ENCODE assay signal across 7 mouse cellular contexts in genomic region chr3:37876016-37876765, GRCm38 (mm10).
DNase-seq lines count a peak whose midpoint lies in the region; ATAC-seq lines count a peak whose summit lies in the region.

No protein-coding gene starts in this region.

- H3K36me3 ChIP-seq in hindbrain, embryonic 14.5 days (replicated peaks; ENCODE audit: control insufficient read depth, insufficient read depth): no peaks in the 10 kb centered on the region

- H3K27ac ChIP-seq in hindbrain, embryonic 14.5 days: peak overlapping the region; percentile 56; the same call in 1 of the 2 replicates

- 78% methylated on average over 13 of the region's 13 CpGs for WGBS in hindbrain, embryonic 14.5 days

- DNase-seq in 3T3-L1 (ENCODE audit: low read depth, low spot score) (peak; percentile 34), NIH3T3 (ENCODE audit: low read depth) (peak; percentile 32)
- no peak for DNase-seq in hindbrain, embryonic 14.5 days (ENCODE audit: low spot score)
- peak; percentile 21 to 55 for DNase-seq in lung, adult 18-20 months
- no peak for DNase-seq in spleen, postnatal 10 days (ENCODE audit: low spot score in 2 of 2)
- DNase-seq in right cerebral cortex, postnatal 14 days: no peak
- no peak for DNase-seq in cerebellum, postnatal 14 days

- no peak overlapping the region for H3K4me3 ChIP-seq in hindbrain, embryonic 14.5 days (replicated peaks; ENCODE audit: low read length)

- peaks cover 7% of the 10 kb centered on the region; the same call in 1 of the 2 replicates for H3K4me1 ChIP-seq in hindbrain, embryonic 14.5 days (replicated peaks; ENCODE audit: control insufficient read depth, insufficient read depth, low read length)

- no peaks in the 10 kb centered on the region for H3K27me3 ChIP-seq in hindbrain, embryonic 14.5 days (ENCODE audit: control insufficient read depth, insufficient read depth, low read length)

- ATAC-seq in hindbrain, embryonic 14.5 days (ENCODE audit: low FRiP score): no peak

- H3K9ac ChIP-seq in hindbrain, embryonic 14.5 days: no peak overlapping the region

- no peak overlapping the region for H3K4me2 ChIP-seq in hindbrain, embryonic 14.5 days (replicated peaks)

- no peaks in the 10 kb centered on the region for H3K9me3 ChIP-seq in hindbrain, embryonic 14.5 days (ENCODE audit: control insufficient read depth, low read length)

Comparison
In these comparisons a context has a peak if more than half of its experiments do, and no peak if none do; other contexts are left out.
1. DNase-seq: peak in 3T3-L1 (single experiment), NIH3T3 (single experiment) and lung, adult 18-20 months (2 of 2); none in hindbrain, embryonic 14.5 days (single experiment), spleen, postnatal 10 days (0 of 2), right cerebral cortex, postnatal 14 days (single experiment) and cerebellum, postnatal 14 days (0 of 2).